Mouse (Mus musculus): Measurements from ENCODE around the gene Parp14. TPM values are rescaled to one million over a fixed set of nuclear protein-coding genes. Genes with fewer than 3 reads are reported as not detected.

Parp14 gene
- total RNA-seq (2021), result 10 to 100 TPM; 12.2 to 12.9 TPM
- long read RNA-seq, experiment 1, partial matches to known transcripts, result 2 of 3 reads
- long read RNA-seq, experiment 1, other reads (novel, unspliced or antisense), result 1 of 3 reads
- long read RNA-seq, experiment 2, partial matches to known transcripts, result 1 of 2 reads
- long read RNA-seq, experiment 2, other reads (novel, unspliced or antisense), result 1 of 2 reads

DNA sequence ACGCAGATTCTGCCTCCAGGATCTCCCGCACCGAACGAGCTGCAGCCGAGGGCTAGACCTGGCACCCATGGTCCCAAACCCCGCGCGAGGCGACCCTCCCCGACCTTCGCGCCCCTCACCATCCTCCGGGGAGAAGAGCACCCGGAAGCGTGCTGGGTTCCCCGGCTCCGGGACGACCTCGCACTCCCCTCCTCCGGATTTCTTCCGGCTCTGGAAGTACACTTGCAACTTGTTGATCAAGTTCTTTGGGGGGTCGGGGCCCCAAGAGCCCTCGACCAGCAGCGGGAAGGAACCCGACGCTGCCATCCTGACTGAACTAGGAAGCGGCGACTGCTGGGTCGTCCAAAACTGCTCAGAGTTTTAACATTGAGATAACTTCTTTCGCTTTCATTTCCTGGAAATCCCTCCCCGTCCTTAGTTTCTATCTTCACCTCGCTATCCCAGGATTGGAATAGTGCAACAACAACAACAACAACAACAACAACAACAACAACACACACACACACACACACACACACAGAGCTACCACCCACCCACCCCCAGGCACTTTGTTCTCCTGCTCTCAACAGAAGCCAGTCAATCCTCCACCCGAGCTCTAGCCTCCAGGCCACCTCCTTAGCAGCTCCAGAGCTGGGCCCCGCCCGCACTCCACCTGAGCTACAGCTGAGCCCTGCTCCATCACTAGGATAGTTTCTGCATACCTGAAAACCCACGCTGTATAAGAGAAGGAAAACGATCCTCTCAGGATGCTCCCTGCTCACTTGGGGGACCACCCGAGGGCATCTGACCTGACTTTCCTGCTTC, at the start of gene Parp14:
Parp14 (minus strand) TSS at position 497 of the 804 bp plus-strand sequence.
- DNase-seq, result peak; percentile 63 to 77

DNA sequence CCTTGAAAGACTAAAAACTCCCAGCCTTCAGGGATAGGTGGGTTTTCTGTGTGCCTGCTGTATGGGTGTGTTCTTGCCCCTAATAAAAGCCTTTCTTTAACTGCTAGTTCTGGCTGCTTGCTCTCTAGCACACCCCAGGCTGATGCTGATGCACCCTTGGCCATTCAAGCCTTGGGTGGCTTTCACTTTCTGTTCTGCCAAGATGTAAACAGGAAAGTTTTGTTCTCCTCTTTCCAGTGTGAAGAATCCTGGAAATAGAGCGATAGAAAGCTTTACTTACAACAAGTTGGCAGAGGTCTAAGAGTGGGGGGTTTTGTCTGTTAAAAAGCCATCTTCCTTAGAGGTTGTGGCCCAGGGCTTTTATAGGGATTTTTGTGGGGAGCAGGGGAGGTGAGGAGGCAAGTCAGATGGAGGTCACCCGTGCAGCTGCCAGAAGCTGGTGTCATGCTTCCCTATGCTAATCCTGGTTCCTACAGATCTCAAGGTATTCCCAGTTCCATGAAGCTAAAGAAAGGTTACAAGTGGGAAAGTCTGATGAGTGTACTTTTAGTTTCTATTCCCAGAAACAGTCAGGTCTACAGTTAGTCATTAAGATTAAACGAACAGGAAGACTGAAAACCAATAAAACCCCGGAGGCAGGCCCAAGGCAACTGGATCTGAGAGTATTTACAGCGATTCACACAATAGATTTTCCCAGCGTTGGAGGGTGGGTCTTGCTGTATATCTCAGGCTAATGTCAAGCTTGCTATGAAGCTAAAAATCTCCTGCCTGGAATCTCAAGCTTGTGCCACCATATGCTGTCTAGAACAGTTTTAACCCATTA, 47.6 kb upstream of the Parp14 start:
- peak in 1 of 2 experiments; percentile 11 for DNase-seq

DNA sequence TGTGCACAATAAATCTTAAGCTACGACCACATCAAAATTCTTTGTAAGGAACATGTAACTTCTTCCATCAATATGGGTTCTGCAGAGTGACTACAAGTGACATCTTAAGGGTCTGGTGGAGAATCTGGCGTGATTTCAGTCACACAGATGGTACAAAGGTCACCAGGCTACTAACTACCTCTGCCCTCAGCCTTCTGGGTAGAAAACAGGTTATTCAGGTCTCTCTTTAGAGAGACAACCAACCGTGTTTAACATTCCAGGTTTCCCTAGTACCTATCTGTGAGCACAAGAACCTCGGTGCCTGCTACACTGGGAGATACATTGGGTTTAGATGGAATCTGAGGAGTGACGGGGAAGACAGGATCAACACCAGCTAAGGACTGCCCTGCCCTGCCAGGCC, 43.0 kb upstream of the Parp14 start:
- DNase-seq, result no peak

DNA sequence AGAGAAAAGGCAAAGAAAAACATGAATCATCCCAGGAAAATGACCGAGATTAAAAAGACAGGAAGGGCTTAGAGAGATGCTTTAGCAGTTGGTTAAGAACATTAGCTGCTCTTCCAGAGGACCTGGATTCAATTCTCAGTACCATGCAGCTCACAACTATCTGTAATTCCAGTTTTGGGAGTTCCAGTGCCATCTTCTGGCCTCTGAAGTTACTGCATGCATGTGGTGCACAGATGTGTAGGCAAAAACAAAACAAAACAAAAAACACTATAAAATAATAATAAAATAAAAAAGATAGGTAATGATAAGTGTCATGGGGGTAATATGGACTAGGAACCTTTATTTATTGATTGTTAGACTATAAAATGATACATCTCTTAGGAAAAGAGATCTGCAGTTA, 42.2 kb upstream of the Parp14 start:
- peak in 1 of 2 experiments; percentile 23 for DNase-seq

DNA sequence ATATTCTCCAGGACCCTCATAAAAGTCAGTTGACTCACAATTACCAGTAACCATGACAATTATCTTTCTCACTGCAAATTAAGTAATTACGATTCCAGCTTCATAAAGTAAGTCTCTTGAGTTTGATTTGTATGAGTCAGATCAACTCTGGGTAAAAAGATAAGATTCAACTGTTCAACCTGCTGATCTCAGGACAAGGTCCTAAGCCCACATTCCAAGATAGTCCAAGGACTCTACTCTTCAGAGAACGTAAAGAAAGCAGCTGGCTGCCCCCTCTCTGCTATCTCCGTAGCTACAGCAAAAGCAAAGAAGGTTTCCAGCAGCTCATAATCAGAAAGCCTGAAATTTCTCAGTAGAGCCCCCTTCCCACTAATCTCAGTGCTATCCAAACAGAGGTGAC, 40.1 kb upstream of the Parp14 start:
- no peak for DNase-seq

DNA sequence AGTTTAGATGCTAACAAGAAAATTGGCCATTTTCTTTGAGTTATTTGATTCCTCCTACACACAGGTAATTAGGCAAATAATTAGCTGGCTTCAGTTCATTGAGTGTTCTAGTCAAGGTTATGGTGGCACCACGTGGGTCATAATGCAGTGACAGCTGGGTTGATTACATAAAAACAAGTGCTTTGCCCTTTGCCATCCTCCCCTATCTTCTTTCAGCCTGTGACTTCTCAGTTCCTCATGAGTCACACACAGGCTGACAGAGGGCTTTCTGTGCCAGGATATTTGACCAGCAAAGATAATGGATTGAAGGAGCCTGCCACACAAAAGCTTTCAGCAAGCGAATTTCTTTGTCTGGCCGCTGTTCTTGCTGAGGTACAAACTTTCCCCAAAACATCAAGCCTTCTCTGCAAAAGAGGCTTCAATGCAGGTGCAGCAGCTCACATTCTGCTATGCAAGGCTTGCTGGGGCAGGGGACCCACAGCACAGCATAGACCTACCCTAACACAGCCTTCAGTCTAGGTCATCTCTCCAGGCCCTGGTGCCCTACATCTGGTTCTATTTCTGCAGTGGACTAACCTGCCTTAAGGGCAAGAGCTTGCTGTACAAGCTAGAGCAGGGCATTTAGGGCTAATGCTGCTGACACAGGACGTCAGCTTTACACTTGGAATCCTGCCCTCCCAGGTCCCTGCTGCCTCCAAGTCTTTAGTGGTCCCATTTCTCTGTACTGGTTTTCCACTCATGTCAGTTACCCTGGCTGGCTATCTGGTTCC, 36.3 kb upstream of the Parp14 start:
- peak; percentile 50 to 71 for DNase-seq

DNA sequence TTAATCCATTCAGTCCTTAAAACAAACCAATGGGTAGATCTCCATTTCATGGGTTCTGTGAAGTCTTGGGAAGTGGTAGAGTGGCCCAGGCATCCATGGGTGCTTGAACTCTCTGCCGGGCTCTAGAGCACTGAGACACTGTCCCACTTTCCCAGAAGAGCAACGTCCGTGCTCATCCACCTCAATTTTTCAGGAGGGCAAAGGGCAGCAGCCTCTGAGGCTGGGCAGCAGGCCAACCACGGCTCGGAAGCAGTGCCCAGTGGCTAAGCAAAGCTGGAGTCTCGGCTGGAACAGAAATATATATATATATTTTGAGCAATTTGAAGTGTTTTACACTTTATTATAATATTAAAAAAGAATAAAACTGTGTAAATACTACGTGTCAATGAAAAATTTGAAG, 35.5 kb upstream of the Parp14 start:
- peak in 1 of 2 experiments; percentile 10 for DNase-seq

DNA sequence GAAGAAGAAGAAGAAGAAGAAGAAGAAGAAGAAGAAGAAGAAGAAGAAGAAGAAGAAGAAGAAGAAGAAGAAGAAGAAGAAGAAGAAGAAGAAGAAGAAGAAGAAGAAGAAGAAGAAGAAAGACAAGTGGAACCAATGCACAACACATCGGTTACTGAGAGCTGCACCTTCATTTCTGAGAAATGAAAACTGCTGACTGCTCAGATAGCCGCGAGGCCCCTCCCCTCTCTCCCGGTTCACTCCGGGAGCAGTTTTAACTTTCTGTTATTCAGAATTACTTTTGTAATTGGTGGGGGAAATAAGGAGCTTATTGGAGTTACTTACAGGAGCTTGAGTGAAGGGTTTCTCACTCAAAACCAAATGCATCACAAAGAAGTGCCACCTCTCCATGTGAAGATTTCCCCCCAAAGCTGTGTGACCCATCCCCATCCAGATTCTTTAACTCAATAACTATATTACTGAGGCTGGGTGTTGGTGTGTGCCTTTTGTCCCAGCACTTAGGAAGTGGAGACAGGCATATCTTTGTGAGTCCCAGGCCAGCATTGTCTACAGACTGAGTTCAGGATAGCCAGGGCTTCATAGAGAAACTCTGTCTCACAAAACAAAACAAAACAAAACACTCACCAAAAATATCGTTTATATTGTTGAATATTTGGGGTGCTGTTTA, 34.6 kb upstream of the Parp14 start:
- DNase-seq, result no peak

DNA sequence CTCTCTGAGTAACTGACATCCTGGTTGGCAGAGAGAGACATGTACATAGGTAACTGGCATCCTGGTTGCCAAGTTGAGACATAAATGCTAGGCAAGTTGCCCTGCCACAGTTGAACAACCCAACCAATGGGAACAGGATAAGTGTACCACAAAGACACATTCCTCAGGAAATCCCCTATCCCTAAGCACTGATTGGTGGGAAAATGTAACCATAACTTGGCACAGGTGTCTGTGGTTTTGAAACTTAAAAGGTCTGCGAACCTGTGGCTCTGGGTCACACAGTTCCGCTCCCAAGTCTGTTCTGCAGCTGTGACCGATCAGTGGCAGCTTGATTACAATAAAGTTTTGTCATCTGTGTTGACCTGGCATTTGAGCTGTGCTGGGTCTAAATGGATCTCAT, 34.0 kb upstream of the Parp14 start:
- DNase-seq, result no peak

DNA sequence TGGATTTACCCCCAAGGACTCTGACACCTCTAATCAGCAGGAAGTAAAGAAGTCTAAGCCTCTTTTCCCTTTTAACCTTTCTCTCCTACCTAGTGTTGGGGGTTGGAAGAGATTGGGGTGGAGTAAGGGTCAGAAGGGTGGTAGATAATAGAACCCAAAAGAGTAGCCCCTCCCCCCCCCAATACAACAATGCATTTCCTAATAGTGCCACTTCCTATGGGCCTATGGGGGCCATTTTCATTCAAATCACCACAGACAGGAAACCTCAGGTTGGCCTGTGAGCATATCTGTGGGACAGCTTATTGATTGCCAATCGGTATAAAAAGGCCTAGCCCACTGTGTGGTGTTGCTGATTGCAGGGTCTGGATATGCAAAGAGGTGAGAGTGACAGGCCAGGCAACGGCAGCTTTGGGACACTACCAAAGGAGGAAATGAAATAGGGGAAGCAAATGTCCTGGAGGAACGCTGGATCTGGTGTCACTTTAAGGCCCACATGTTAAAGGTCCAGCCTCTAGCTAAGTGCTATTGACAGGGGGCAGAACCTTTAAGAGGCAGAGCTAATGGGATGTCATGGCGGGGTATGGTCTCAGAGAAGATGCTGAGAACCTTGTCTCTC, 32.9 kb upstream of the Parp14 start:
- DNase-seq, result no peak

DNA sequence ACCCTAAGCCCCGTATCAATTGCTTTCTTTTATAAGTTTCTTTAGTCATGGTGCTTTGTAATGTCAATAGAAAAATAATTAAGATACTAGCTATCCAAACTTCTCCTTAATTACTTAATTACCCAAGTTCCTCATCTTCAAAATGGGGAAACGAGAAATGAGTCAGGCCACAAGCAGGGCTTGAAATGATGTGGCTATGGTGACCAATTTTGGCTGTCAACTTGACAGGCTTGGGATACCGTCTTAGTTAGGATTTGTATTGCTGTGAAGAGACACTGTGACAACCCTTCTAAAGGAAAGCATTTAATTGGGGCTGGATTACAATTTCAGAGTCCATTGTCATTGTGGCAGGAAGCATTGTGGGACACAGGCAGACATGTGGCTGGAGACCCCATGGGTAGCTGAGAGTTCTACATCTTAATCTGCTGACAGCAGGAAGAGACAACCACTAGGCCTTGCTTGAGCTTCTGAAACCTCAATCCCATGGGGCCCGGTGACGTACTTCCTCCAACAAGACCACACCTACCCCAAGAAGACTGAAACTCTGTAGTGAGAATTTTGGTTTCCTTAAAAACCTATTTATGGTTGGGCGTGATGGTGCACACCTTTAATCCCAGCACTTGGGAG, 31.8 kb upstream of the Parp14 start:
- DNase-seq, result no peak

DNA sequence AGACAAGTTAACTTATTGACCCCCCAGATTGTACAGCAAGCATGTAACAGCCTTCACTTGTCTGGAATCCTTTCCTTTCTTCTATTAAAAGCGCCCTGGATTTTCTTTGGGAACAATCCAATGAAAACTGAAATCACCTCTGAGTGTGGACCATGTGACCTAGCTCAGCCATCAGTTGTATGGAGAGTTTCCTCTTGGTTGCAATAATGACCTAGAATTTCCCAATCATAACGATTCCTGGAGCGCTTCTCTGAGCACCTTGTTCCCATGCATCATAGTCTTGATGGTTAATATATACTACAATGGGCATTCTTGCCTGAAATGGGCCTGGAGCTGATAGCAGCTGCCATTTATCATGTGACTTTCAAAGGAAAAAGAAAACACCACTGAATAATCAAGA, 29.2 kb upstream of the Parp14 start:
- no peak for DNase-seq

DNA sequence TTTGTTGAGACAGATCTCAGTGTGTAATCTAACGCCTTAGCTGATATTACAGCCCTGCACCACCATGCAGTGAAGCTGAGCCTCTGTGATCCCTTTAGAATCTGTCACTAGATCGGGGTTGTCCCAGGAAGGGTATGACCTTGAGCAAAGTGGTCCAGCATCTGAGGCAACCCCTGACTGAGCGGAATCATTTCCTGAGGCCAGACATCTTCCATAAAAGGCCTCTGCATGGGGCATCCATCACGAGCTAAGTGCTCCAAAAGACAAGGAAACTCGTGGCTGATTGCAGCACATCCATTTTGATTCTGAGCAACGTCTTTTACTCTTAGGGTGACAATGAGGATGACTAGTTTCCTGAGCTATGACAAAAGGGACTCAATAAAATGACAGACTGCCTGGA, 23.7 kb upstream of the Parp14 start:
- DNase-seq, result no peak

DNA sequence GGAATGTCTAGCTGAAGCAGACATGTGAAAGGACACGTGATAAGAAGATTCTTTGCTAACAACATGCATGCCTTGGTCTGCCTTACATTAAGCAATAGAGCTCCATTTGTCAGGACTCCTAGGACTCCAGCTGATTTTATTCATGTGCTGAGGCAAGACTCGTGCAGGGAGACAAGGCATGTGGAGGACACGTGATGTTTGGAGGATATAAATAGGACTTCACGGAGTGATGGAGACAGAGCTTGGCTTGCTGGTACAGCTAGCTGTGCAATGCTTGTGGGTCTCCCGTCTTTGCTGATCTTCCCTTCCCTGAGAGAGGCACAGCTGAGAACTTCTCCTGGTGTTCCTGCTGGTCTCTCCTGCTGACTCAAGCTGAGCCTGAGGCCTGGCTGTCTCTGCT, 20.3 kb upstream of the Parp14 start:
- peak in 1 of 2 experiments; percentile 22 for DNase-seq

DNA sequence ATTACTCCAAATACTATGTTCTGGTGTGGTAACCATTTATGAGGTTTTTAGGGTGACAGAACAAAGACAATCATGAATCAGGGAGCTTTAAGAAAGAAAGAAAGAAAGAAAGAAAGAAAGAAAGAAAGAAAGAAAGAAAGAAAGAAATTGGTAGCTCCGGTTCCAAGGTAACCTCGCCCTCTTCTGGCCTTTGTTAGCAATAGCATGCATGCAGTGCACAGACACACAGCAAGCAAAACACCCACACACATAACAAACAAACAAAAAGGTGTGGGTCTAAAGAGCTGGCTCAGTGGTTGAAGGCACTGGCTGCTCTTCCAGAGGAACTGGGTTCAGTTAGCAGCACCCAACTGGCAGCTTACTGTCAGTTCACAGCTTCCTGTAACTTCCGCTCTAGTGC, 19.3 kb upstream of the Parp14 start:
- no peak for DNase-seq

DNA sequence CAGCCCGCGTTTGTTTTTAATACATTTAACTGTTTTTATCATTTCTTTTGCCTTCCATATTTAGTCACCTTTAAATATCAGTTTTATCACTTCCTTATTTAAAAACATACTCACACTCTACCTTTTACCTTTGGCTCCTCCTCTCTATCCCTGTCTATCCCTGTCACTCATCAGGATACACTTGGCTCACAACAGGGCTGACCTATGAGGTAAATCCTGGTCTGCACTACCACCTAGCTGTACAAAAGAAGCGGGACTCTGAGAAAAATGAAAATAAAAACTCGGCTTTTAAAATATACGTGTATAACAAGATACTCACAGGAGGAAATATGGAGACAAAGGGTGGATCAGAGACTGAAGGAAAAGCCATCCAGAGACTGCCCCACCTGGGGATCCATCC, 17.6 kb upstream of the Parp14 start:
- no peak for DNase-seq

DNA sequence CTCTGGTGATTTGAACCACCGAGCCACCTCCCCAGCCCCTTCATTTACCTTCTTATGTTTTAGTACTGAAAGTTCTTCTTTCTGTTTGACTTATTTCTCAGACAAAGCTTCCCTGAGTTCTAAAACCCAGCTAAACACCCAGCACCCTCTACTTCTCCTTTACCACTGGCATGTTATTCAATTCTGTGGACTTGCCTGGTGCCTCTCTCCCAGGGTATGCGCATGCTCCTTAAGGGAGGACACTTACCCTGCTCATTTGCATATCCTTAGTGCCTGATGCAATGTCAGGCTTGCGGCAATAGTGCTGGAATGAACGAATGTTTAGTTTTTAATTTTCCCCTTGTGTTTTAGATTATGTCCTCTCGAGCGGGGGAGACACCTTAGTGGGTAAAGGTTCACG, 16.8 kb upstream of the Parp14 start:
- no peak for DNase-seq

DNA sequence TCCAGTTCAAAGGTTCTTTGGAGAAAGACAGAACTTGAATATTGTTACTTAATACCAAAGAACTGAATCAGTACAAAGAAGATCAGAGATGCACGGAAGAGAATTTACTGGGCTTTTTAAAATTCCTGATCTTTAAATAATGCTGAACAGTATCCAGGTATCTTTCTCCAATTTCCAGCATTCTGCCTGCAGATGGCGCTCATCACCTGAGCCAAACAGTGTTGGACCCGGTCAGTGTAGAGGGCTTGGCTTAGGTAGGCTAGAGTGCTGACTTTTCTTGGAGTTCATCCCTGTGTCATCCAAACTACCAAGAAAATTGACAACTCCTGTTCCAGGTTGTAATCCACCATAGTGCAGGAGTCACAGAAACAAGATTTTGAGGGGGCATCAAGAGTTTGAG, 3.1 kb upstream of the Parp14 start:
- DNase-seq, result peak; percentile 76 to 87

DNA sequence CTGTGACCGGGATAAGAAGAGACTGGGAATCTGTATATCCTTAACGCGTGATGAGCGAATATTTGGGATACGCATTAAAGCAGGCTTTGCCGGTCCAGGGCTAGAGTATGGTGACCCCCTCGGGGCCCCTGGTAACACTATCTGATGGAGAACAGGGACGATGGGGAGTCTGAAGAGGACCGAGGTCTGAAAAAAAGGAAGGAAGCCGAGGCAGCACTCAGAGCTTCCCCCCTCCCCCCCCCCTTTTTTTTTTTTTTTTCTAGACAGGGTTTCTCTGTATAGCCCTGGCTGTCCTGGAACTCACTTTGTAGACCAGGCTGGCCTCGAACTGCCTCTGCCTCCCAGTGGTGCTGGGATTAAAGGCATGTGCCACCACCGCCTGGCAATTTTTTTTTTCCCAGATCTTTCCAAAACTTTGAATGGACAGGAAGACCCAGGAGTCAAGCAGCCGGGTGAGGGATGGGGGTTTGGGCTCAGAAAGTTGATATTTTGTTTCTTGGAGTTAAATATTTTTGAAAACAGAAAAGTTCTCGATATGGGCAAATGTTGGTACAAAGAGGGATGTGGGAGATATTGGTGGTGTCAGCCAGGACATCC, 1.2 kb upstream of the Parp14 start:
- no peak for DNase-seq

DNA sequence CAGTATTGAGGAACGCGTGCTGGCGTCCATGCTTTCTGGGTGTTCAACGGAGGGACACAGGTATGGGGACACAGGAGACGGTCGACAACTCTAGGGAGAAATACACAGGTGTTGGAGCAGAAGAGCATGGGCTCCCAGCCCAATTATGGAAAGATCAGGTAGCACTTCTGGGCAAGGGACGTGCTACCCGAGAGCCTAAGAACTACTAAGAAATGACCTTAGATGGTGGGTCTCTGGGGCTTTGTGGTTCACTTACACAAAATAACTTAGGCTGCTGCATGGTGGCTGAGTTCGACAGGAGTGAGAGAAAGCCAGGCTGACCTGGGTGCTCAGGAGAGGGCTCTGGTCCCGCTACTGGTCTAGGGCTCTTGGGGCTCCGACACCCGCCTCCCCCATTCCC, 554 bp upstream of the Parp14 start:
- no peak for DNase-seq
